Mouse (Mus musculus) cerebellum, postnatal 4 days (tissue): ENCODE measurements at regions not wholly inside any gene's neighbourhood (a gene's known extent, or its start where the extent isn't known, plus 50 kb on each side); places are given as distances from the start of the nearest gene placed in this dataset.

Experiments used
- DNase-seq, 2 experiments: peaks; one replicate each; pipeline ENCODE4 v3.0.0; 2022; ENCODE audit warnings: low spot score in 2 of 2, mixed read lengths in 1 of 2

DNA sequence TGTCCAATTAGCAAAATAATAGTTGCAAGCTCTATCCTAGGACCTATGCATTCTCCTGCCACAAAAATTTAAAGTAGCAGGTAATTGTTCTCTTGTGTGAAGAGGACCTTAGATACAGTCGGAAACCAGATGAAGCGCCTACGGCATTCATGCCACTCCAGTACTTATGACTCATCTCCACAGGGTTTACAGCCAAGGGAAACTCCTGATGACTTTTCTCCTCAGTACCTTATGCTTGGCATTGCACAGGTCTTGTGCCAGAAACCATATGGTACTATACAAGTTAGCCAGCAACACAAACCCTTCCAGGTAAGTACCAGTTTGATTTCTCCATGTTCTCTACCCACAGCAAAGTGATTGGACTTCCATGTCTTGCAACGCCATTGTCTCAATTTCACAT lies 606.3 kb upstream of the Dmac1 start:
- no peak for DNase-seq

DNA sequence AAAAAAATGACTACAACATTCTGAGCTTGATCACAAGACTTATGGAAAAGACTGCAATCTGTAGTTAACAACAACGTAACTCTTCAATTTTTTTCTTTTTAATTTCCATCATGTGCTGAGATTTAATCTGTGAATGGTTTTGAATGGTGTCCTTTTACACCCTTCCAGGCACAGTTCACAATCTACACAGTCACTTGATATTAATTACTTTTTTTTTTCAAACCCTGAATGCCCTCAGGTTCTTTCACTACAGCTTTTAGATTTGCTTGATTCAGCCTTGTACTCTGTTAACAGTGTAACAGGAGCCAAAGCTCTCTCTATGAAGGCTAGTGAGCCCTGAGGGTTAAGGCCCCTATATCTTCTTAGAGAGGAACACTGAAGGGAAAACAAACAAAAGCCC lies 591.7 kb upstream of the Dmac1 start:
- DNase-seq, result no peak

DNA sequence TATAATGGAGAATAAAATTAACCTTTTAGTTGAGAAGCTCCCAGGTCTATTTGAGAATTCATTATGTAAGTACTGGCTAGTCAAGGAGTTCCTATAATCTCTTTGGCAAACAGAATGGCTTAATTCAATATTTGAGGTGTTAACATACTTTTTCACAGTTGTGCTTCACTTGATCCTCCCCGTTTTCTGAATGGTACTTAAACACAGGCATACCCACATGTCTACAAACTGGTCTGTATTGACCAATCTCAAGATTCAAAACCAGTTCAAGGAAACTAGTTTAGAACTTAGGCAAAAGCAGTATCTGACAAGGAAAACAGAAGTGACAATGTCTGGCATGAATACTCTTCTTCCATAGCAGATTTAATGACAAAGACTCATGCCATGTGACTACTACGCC lies 583.0 kb upstream of the Dmac1 start:
- no peak for DNase-seq

DNA sequence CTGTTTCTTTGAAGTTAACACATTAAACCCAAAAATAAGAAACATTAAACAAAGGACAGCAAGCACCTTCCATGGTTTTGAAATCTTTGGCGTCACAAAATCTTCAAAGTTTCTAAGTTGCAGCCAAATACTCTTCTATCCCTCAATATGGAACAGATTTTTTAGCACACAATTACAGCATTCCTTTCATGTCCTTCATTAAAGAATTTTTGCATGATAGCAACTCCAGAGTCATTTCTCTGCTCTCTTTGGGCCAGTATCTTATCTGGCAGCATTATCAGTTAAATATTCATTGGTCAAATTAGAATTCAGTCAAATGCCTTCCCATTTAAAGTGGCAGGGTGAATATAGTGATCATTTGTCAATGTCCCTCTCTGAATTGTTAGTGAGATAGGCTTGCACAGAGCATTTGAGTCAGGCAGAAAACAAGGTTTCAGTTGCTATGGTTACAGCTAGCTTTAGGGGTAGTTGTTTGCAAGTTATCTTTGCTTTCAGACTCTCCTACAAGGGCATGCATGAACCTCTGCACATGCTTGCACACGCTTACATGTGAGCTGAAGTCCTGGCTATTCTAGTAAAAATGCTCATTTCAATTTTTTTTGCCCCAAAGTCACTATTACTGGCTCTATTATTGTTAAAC lies 579.8 kb upstream of the Dmac1 start:
- no peak for DNase-seq

DNA sequence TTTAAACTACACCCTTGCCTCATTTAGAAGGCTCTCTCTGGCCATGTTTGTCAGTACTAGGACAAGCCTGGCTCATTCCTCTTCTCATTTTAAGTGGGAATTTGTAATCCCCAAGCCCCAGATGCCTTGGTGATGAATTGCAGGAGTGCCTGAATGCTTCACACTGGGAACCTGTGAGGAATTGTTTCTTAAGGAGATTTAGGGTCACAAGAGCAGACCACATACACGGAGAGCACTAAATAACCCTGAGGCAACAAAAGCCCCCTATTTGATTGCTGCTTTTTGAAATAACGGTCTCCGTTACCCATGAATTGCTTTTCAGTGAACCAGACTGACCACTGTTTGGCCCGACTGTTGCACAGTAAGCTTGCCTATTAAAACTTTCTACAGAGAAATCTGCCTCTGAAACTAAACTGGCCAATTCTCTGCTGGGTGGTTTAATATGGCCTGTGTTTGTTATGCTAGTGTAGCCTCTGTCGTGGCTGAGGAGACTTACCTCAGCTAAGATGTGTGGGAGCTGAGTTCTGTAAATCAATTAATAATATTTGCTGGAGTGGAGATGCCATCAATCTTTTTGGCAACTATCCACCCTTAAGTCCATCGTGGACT lies 577.7 kb upstream of the Dmac1 start:
- DNase-seq, result no peak

DNA sequence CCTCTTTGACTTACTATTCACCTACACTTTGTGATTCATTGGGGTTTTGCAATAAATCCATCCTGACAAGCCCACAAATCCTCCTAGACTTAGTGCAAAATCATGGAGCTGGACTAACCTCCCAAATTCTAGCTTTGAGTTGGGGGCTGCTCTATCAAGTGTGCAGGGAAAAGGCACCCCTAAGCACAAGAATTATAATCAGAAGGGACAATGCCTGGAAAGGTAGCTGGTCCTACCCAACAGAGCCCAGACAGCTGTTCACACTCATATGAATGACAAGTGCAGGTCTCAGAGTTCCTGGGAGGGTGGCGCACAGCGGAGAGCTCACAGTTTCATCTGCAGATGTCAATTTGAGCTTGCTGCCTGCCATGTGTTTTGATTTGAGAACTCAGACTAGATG lies 572.2 kb upstream of the Dmac1 start:
- DNase-seq, result no peak

DNA sequence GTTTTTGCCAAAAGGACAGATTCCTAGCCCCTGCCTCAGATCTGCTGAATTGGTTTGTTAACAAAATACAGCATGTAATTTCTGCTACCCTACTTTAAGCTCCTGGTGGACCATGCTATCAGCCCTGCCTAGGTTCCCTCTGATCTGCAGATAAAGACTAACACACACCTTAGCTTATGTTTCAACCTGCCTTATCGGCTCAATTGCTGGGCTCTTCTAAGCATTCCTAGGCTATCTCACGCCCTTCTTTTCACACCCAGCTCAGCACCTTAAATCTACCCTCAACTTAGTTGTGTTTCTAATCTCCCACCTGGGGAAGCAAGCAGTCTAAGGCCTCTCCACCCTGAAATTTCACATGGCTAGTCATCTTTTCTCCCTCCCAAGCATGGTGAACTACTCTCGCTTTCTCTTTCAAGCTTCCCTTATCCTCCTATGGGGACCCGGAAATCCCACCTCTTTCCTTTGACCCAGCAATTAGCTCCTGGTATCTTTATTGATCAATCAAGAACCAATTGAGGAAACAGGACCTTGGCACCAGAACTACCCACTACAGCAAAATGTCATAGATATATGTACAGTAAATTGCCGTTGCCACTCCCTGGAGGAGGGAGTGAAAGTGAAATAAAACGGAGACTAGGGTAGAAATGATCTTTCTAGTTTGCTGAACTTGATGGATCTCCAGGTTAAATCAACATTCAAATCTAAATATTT lies 569.7 kb upstream of the Dmac1 start:
- no peak for DNase-seq

DNA sequence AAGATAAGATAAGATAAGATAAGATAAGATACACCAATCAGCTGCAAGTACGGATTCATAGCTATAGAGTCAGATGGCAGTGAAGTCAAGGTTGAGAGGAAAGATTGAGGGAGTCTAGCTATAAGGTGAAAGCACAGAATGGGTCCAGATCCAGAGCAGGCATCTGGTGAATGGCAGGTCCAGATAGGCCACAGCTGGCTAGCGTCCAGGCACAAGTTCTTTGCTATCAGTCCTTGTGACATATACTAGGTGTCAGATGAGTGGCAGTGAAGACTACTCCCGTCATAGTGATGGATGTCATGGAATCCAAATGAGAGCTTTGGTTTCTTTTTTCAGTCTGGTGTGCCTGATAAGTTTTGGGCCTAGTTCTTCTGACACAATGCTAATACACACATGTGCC lies 566.9 kb upstream of the Dmac1 start:
- DNase-seq, result no peak

DNA sequence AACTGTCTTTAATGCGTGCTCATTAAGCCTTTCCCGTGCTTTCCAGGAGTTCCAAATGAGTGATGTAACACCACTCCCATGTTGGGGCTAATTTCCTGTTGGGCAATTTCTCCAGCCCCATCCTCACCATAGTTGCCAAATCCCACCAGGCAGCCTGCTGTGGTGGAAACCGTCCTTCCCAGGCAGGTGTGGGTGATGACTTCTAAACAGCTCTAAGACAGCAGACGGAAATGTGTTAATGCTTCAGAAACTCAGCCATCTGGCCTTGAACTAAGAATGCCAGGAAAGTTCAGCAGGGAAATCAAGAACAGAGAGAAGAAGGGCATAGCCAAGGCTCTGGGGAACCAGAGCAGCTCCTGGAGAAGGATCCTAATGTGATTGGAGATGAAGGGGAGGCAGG lies 560.5 kb upstream of the Dmac1 start:
- peak in 1 of 2 experiments; percentile 28 for DNase-seq

DNA sequence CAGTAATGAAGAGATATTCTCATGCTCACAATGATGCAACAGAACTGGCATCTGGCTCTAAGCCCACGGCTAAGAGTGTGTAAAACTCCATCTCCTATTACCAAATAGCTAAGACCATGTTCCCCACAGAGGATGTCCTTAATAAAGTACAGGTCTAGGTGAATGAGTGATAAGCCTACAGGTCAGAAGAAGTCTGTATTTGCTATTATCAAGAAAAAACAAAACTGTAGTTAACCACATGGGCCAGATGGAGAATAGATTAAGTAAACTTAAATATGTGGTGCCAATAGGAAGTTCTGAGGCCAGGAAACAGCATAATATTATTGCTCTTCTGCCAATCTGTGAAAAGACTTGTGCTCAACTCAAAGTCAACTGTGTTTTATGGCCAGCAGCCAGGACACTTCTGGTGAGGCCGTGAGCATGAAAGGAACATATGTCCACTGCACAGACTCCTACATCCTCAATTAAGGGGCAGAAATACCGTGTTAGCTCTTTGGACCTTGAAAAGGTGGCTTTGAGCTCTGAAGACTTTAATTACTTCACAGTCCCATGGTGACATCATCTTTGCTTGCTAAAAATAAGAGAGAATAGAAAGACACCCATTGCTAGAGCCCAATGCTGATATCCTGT lies 549.1 kb upstream of the Dmac1 start:
- peak in 1 of 2 experiments; percentile 36 for DNase-seq

DNA sequence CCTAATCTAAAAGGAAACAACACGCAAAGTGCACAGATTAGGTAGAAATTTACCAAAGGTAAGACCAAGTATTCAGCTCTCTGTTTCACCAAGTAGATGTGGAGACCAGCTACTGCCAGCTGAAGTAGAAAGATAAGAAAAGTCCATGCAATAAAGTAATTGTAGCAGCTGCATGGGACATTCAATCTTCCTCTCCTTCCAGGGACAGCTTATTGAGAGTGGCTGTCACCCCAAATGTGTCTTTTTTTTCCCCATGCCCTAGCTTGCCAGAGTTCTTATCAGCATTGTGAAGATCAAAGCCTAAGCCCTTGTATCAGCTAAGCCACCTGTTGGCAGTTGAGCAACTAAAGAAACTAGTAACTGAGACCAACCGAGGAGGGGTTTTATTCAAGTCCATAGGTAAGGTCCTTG lies 541.1 kb upstream of the Dmac1 start:
- no peak for DNase-seq

DNA sequence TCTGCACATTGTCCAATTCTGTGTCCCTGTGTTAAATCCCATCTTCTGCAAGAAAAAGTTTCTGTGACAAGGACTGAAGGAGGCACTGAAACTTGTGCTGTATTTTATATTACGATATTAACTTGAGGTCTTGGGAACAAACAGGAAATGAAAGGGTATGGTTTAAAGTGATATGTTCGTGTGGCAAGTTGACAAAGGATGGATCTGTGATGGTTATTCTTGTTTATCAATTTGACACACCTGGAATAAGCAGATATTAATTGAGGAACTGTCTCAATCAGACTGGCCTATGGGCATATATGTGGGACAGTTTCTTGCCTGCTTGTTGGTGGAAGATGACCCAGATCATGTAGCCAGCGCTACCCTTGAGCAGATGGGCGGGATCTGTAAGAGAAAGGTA lies 537.9 kb upstream of the Dmac1 start:
- no peak for DNase-seq

DNA sequence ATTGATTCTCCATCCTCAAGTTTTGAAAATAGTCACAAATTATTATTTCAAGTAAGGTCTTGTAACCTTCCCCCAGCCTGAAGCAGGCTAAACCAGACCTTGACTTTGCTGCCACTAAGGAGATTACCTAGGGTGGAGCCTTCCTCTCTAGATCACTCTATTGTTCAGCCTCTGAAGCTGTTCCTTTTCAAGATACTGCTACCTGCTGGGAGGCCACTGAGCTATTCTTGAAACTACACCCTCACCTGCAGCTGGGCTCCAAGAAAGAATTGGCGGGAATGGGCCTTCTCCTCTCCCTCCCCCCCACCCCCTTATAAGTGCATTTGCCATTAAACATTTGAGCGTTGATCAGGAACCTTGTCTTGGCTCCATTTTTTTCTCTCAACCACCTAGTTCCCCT lies 534.2 kb upstream of the Dmac1 start:
- no peak for DNase-seq

DNA sequence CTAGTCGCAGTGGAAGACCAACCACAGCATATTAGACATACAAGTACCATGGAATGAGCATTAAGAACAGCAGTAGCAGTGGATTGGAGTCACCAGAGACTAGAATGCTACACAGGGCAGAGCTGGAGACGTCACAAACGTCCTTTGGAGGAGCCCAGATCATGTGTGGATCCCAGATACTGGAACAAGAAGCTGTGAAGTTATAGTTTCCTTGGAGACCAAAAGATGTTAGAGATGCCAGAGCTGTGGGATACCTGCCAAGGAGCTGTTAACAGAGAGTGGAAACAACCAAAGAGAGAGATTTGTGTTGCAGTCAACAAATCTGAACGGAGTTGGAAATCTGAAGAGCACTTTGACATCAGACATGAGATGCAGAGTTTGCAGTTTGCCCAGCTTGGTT lies 523.8 kb upstream of the Dmac1 start:
- no peak for DNase-seq

DNA sequence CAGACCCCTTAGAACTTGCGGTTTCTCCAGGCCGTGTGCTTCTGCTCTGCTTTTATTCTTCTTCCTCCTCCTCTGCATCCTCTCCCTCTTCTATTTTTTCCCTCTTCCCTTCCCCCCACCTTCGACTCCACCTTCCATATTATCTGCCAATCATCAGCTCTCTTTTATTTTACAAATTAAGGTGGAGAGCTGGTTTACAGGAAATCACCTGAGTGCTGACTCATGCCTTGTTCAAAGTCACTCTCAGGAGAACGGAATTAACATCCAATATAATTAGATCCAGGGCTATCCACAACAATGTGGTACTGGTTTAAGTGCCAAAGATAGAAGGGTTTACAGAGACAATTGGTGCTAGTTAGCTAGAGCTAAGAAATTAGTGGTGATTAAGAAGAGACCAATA lies 523.1 kb upstream of the Dmac1 start:
- no peak for DNase-seq

DNA sequence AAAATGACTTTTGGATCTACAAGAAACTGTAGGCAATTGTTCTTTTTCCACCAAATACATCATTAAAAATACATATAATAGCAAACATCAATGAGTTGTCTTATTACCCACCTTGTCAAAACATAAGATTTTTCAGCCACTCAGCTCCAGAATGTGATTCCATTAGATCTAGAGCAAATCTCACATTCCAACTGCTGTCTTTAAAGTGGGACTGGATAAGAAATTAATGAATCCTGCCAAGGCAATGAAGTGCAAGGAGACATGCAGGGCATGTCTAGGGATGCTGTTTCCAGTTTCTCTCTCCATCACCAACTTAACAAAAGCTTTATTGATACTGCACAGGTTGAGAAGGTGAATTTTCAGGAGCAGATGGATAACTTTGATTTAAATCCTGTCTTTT lies 513.7 kb upstream of the Dmac1 start:
- DNase-seq, result no peak

DNA sequence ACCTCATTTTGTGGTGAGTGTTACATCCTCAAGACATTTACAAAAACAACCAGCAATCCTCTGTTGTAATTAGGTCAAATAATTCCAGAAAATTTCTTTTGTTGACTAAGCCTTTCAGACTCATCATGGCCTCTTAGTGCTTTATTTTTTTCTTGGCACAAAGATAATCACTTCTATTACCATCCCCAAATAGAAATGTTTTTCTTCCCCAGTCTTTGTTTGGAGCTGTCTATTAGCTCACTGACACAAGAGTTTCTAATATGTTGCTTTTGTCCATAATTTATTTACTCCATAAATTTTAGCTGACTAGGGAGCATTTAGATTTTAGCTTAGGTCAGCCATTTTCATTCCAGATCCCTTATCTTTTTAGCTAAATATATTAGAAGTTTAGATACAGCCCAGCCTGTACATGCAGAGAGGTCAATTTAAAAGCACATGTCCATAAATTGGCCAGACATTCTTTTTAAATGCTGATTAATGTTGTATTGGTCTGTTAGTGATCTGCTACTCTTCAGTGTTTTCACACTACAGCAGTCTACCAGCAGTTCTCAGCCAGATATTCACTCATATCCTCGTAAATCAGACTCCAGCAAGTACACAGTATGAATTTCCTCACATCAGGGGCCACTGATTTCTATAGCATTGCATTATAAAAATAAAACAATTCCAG lies 513.0 kb upstream of the Dmac1 start:
- DNase-seq, result no peak

DNA sequence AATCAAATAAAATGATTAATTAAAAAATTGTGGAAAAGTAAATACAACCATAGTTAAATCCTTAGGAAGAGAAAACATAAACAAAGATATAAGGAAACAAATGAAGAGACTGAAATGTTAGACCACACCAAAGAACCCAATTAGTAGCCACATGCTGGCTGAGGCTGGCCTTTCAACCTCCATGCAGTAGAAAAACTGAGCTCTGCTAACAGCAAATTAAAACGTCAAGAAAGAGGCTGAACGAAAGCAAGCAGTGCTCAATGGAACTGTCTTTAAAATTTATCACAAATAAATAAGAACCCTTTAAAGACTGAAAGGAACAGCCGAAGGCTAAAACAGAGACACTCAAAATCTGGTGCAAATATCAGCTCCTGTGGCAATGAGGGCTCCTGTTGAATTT lies 509.3 kb upstream of the Dmac1 start:
- DNase-seq, result no peak

DNA sequence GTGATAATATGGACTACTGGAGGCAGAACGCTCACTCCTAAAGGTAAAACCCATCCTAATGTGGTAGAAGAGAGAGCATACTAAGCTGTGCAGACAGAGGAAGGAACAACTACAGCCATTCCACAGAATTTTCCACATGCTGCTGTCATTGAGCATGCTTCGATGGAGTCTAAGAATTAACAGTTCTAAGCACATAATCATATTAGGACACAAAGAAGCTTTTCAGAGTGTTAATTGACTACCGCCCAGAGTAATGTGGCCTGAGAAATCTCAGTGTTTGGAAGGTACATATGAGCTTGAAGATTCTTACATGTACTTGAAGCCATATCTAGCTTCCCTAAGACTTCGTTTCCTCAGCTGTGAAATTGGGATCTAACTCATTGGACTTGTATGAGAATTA lies 508.3 kb upstream of the Dmac1 start:
- no peak for DNase-seq

DNA sequence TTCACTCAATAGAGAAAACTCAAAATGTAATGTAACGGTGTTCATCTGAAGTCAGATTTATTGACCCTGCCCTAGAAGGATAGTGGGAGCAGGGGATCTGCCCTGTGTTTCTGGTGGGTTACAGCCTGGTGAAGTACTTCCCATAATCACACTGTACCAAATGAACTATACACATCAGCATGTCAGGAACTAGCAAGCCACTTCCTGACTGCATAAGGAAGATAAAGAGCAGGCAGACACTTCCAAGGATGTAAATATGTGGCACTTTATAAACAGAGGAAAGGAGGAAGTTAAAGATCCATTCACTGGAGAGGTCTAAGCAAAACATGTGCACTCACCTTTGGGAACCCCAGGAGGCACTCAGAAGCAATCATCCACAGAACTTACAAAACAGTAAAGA lies 501.4 kb upstream of the Dmac1 start:
- DNase-seq, result no peak

DNA sequence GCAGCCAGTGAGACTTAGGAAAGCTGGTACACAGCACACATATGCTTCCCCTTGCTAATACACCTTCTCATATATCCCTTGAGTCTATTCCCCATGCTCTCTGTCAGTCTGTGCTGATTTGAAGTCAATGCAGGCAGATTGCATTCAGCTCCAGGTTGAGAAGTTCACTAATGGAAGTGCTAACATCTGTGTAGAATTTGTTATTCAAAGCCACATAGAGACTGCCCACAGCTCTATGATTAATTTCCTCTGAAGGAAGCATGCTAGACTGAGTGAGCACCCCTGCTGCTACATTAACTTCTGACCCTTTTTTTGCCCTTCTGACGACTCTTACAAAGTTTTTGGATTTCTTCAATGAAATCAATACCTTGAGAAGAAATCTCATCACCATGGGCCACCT lies 486.0 kb upstream of the Dmac1 start:
- DNase-seq, result no peak

DNA sequence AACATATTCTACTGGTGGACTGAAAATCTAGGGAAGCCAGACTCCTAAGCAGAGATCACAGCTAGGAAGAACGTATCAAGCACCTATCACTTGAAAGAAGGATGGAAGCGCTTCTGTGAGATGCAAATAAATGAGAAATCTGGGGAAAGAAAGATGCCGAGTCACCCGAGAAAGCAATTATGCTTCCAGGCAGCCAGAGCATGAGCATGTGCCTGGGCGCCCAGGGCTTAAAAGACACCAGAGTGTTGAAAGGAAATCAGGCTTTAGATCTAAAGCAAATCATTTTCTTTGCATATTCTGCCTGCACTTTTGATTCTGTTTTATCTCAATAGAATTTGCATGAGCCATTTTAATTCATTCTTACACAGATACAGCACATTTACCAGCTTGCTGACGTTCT lies 466.5 kb upstream of the Dmac1 start:
- DNase-seq, result no peak
